ENCODE assay signal across 8 mouse cellular contexts in genomic region chr4:42876586-42877291, GRCm38 (mm10). TPM values are rescaled to one million over a fixed set of nuclear protein-coding genes. Genes with fewer than 3 reads are reported as not detected.
DNase-seq lines count a peak whose midpoint lies in the region; ATAC-seq and TF ChIP-seq lines count a peak whose summit lies in the region.

No protein-coding gene starts in this region.

- TF ChIP-seq CTCF in liver, adult 2 months (IDR thresholded peaks at IDR 0.05; ENCODE audit: low read depth, low read length): peak; percentile 52

- H3K4me2 ChIP-seq in heart, embryonic 14.5 days (ENCODE audit: low read length): no peak overlapping the region
- no peak overlapping the region for H3K4me2 ChIP-seq in kidney, embryonic 15.5 days

- no peak overlapping the region for H3K9ac ChIP-seq in heart, embryonic 14.5 days (ENCODE audit: low read length)
- H3K9ac ChIP-seq in kidney, embryonic 15.5 days: no peak overlapping the region
- H3K9ac ChIP-seq in liver, adult 2 months (ENCODE audit: low read depth, low read length): no peak overlapping the region

- peak; percentile 6 to 9 for DNase-seq in CD8-positive naive resting alpha-beta T cell, adult 2 months (ENCODE audit: low read depth in 2 of 2, low spot score in 2 of 2)
- DNase-seq in adrenal gland, postnatal 10 days: peak; percentile 60
- DNase-seq in embryo, embryonic 9.5 days (ENCODE audit: extremely low spot score): peak; percentile 71
- peak; percentile 56 for DNase-seq in liver, adult 2 months (ENCODE audit: extremely low read depth, low read depth, low spot score)
- peak; percentile 73 for DNase-seq in naive thymus-derived CD4-positive, alpha-beta T cell, adult 2 months (ENCODE audit: low read depth)
- peak; percentile 39 for DNase-seq in thymus, postnatal 0 days (ENCODE audit: low spot score)

- no peaks in the 10 kb centered on the region for H3K36me3 ChIP-seq in heart, embryonic 14.5 days (ENCODE audit: control insufficient read depth, insufficient read depth, low read length)
- no peaks in the 10 kb centered on the region for H3K36me3 ChIP-seq in kidney, embryonic 15.5 days
- H3K36me3 ChIP-seq in liver, adult 2 months (ENCODE audit: control insufficient read depth, insufficient read depth, low read length): no peaks in the 10 kb centered on the region

- no peak overlapping the region for H3K4me3 ChIP-seq in heart, embryonic 14.5 days (ENCODE audit: control insufficient read depth in 1 of 2, insufficient read depth in 1 of 2, low read depth in 1 of 2, low read length in 2 of 2)
- no peak overlapping the region for H3K4me3 ChIP-seq in kidney, embryonic 15.5 days (replicated peaks)
- no peak overlapping the region for H3K4me3 ChIP-seq in liver, adult 2 months (ENCODE audit: insufficient read depth, low read depth, low read length)

- WGBS in heart, embryonic 14.5 days: 29% methylated on average over 5 of the region's 5 CpGs
- WGBS in kidney, embryonic 15.5 days: 38% methylated on average over 5 of the region's 5 CpGs
- 34% methylated on average over 5 of the region's 5 CpGs for WGBS in liver, adult 2 months

- H3K27ac ChIP-seq in heart, embryonic 14.5 days (replicated peaks in 1 of 2; ENCODE audit: control insufficient read depth in 1 of 2, insufficient read depth in 1 of 2, low read depth in 2 of 2, low read length in 2 of 2): no peak overlapping the region
- H3K27ac ChIP-seq in kidney, embryonic 15.5 days: no peak overlapping the region
- no peak overlapping the region for H3K27ac ChIP-seq in liver, adult 2 months (replicated peaks; ENCODE audit: insufficient read depth, low read depth, low read length)

- H3K27me3 ChIP-seq in heart, embryonic 14.5 days (ENCODE audit: control insufficient read depth, insufficient read depth, low read length): no peaks in the 10 kb centered on the region
- no peaks in the 10 kb centered on the region for H3K27me3 ChIP-seq in kidney, embryonic 15.5 days
- H3K27me3 ChIP-seq in liver, adult 2 months (ENCODE audit: control insufficient read depth, insufficient read depth, low read length): no peaks in the 10 kb centered on the region

- no peak for TF ChIP-seq POLR2A in liver, adult 2 months (IDR thresholded peaks at IDR 0.05; ENCODE audit: extremely low read depth, insufficient read depth, low read length)

- peak; percentile 43; the same call in 1 of the 2 replicates for ATAC-seq in heart, embryonic 14.5 days (ENCODE audit: insufficient number of reproducible peaks, insufficient read depth, low FRiP score, low read depth)
- ATAC-seq in kidney, embryonic 15.5 days (replicated peaks; ENCODE audit: low FRiP score): peak; percentile 78

- no peaks in the 10 kb centered on the region for H3K79me2 ChIP-seq in liver, adult 2 months (ENCODE audit: control insufficient read depth, insufficient read depth, low read length)

- no peaks in the 10 kb centered on the region for H3K9me3 ChIP-seq in heart, embryonic 14.5 days (ENCODE audit: control insufficient read depth, low read length)
- H3K9me3 ChIP-seq in kidney, embryonic 15.5 days (replicated peaks): no peaks in the 10 kb centered on the region

- H3K4me1 ChIP-seq in heart, embryonic 14.5 days (ENCODE audit: control insufficient read depth in 2 of 2, insufficient read depth in 2 of 2, low read length in 2 of 2): peaks cover 2 to 6% of the 10 kb centered on the region in 2 experiments; a peak in 2 of 4 replicates
- H3K4me1 ChIP-seq in kidney, embryonic 15.5 days: no peaks in the 10 kb centered on the region
- H3K4me1 ChIP-seq in liver, adult 2 months (ENCODE audit: control insufficient read depth, insufficient read depth, low read length): no peaks in the 10 kb centered on the region; the same call in 1 of the 2 replicates

RNA-seq across cellular contexts. Expression of gene Fam205c, which starts 2.7 kb away (rescaled TPM):
- not detected for total RNA-seq in adrenal gland, postnatal 10 days (2021)
- 0.19 and 0.31 TPM in 2 replicates for polyA plus RNA-seq in heart, embryonic 14.5 days (2014; fragmentation: Nextera tagmentation; extraction: Ambion mirVana)
- 0.18 TPM in 1 of 2 replicates, not detected in the other for polyA plus RNA-seq in kidney, embryonic 15.5 days (2015; fragmentation: Nextera tagmentation; extraction: Ambion mirVana)
- not detected in 2 replicates for total RNA-seq in liver, adult 2 months (2014; rRNA removed)
- not detected in 2 replicates for polyA plus RNA-seq in liver, adult 2 months (2012; rRNA removed)
- polyA plus RNA-seq in thymus, postnatal 0 days (2015; fragmentation: Nextera tagmentation; extraction: Ambion mirVana): 0.14 TPM in 1 of 2 replicates, not detected in the other

RNA-seq across cellular contexts. Expression of gene Gm12394, which starts 20.2 kb away (rescaled TPM):
- not detected for total RNA-seq in adrenal gland, postnatal 10 days (2021)
- polyA plus RNA-seq in heart, embryonic 14.5 days (2014; fragmentation: Nextera tagmentation; extraction: Ambion mirVana): not detected in 2 replicates
- 0.09 and 0.13 TPM in 2 replicates for polyA plus RNA-seq in kidney, embryonic 15.5 days (2015; fragmentation: Nextera tagmentation; extraction: Ambion mirVana)
- not detected in 2 replicates for total RNA-seq in liver, adult 2 months (2014; rRNA removed)
- polyA plus RNA-seq in liver, adult 2 months (2012; rRNA removed): not detected in 2 replicates
- 0.04 and 0.10 TPM in 2 replicates for polyA plus RNA-seq in thymus, postnatal 0 days (2015; fragmentation: Nextera tagmentation; extraction: Ambion mirVana)

RNA-seq across cellular contexts. Expression of gene Fam205a1, which starts 23.1 kb away (rescaled TPM):
- total RNA-seq in adrenal gland, postnatal 10 days (2021): not detected
- 0.07 TPM in 1 of 2 replicates, not detected in the other for polyA plus RNA-seq in heart, embryonic 14.5 days (2014; fragmentation: Nextera tagmentation; extraction: Ambion mirVana)
- not detected in 2 replicates for polyA plus RNA-seq in kidney, embryonic 15.5 days (2015; fragmentation: Nextera tagmentation; extraction: Ambion mirVana)
- not detected in 2 replicates for total RNA-seq in liver, adult 2 months (2014; rRNA removed)
- not detected in 2 replicates for polyA plus RNA-seq in liver, adult 2 months (2012; rRNA removed)
- polyA plus RNA-seq in thymus, postnatal 0 days (2015; fragmentation: Nextera tagmentation; extraction: Ambion mirVana): not detected in 2 replicates

RNA-seq across cellular contexts. Expression of gene Phf24, which starts 39.7 kb away (rescaled TPM):
- total RNA-seq in adrenal gland, postnatal 10 days (2021): 1 to 10 TPM; 2.4 to 6.3 TPM
- polyA plus RNA-seq in heart, embryonic 14.5 days (2014; fragmentation: Nextera tagmentation; extraction: Ambion mirVana): 5.6 and 5.8 TPM in 2 replicates
- 0.26 and 0.93 TPM in 2 replicates for polyA plus RNA-seq in kidney, embryonic 15.5 days (2015; fragmentation: Nextera tagmentation; extraction: Ambion mirVana)
- 0.18 and 0.20 TPM in 2 replicates for total RNA-seq in liver, adult 2 months (2014; rRNA removed)
- polyA plus RNA-seq in liver, adult 2 months (2012; rRNA removed): 0.05 and 0.13 TPM in 2 replicates
- 0.12 and 0.39 TPM in 2 replicates for polyA plus RNA-seq in thymus, postnatal 0 days (2015; fragmentation: Nextera tagmentation; extraction: Ambion mirVana)

Comparison
In these comparisons a context has a peak if more than half of its experiments do, and no peak if none do; other contexts are left out.
1. DNase-seq: peak in every context shown above with its lines; median percentile 73 in naive thymus-derived CD4-positive, alpha-beta T cell, adult 2 months; 71 in embryo, embryonic 9.5 days; 60 in adrenal gland, postnatal 10 days; 56 in liver, adult 2 months; 39 in thymus, postnatal 0 days; 8 in CD8-positive naive resting alpha-beta T cell, adult 2 months.